Mouse (Mus musculus): ENCODE measurements around the gene Slc25a27. TPM values are rescaled to one million over a fixed set of nuclear protein-coding genes. Genes with fewer than 3 reads are reported as not detected.

Slc25a27 gene
- polyA plus RNA-seq (2012; rRNA removed): 41.2 and 43.7 TPM in 2 replicates

GRCm38 (mm10) chr17:43666576-43667289 lies at the start of gene Slc25a27:
Gene Slc25a27, minus strand, starts transcription at chr17:43667214.

GRCm38 (mm10) chr17:43667290-43667843 lies 353 bp upstream of the Slc25a27 start, which contains the start of gene Cyp39a1:
Gene Cyp39a1, plus strand, starts transcription at chr17:43667425.

GRCm38 (mm10) chr17:43629496-43630426 lies 37.3 kb downstream of the Slc25a27 start, which contains the start of gene Tdrd6:
Gene Tdrd6, minus strand, starts transcription at chr17:43630299.

Other genes starting within 250 kb of the Slc25a27 start
- gene Mep1a, start 164.4 kb downstream of the Slc25a27 start, polyA plus RNA-seq (2012; rRNA removed): 0.02 and 0.05 TPM in 2 replicates
- 0.16 and 0.24 TPM in 2 replicates for gene Ankrd66, start 123.6 kb downstream of the Slc25a27 start, polyA plus RNA-seq (2012; rRNA removed)
- gene Pla2g7, start 99.1 kb downstream of the Slc25a27 start, polyA plus RNA-seq (2012; rRNA removed): 2.5 and 3.3 TPM in 2 replicates
- gene Tdrd6, start 36.9 kb downstream of the Slc25a27 start, polyA plus RNA-seq (2012; rRNA removed): 0.43 and 0.89 TPM in 2 replicates
- gene Cyp39a1, start 211 bp upstream of the Slc25a27 start, polyA plus RNA-seq (2012; rRNA removed): 9.1 and 11.4 TPM in 2 replicates
- 12.5 and 13.4 TPM in 2 replicates for gene Rcan2, start 134.1 kb upstream of the Slc25a27 start, polyA plus RNA-seq (2012; rRNA removed)